Mouse (Mus musculus) MEL (cell line): ENCODE data around the gene Gramd4.

Experiments
- ETS1 ChIP-seq: IDR thresholded peaks from 2 replicates; pipeline ENCODE4 v1.6.1; 2012; ENCODE audit warnings: low read depth, mild to moderate bottlenecking, inconsistent platforms, low read length, improper control_type of control experiment, moderate library complexity
- GATA1 ChIP-seq: IDR thresholded peaks from 2 replicates; pipeline ENCODE4 v1.6.1; 2011; ENCODE audit warnings: low read depth, low read length, improper control_type of control experiment
- JUND ChIP-seq: IDR thresholded peaks from 2 replicates; pipeline ENCODE4 v1.6.1; 2011; ENCODE audit warnings: low read depth, mild to moderate bottlenecking, improper control_type of control experiment, low read length
- POLR2A ChIP-seq, 2 experiments: IDR thresholded peaks; 2 replicates each; pipeline ENCODE4 v1.6.1; 2011 to 2012; ENCODE audit warnings: low read length in 2 of 2, mild to moderate bottlenecking in 2 of 2, control low read depth in 1 of 2, improper control_type of control experiment in 1 of 2, low read depth in 1 of 2, moderate library complexity in 1 of 2; ENCODE audit not compliant: control insufficient read depth in 1 of 2, insufficient read depth in 1 of 2, poor library complexity in 1 of 2
- ZMIZ1 ChIP-seq: IDR thresholded peaks from 2 replicates; pipeline ENCODE4 v1.6.1; 2012; ENCODE audit warnings: low read depth, mild to moderate bottlenecking, inconsistent platforms, low read length, improper control_type of control experiment, moderate library complexity

DNA sequence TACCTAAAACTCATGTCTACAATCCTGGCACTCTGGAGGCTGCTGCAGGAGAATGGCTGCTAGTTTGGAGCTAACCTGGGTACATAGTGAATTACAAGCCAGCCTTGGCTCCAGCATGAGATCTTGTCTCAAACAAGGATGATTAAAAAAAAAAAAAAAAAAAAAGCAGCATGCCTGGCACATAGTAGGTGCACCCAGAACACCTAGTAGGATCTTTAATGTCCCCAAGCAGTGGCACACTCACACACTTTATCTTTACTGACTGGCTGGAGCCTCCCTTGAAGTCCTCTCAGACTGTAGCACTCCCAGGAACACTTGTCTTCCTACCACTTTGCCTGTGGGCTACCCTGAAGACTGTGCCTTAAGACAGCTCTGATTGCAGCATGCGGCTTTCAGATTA lies 22.9 kb downstream of the Gramd4 start:
- no peak for TF ChIP-seq JUND
- TF ChIP-seq POLR2A (IDR thresholded peaks at IDR 0.05; ENCODE audit: control insufficient read depth in 1 of 2, insufficient read depth in 1 of 2, low read depth in 1 of 2, low read length in 2 of 2, poor library complexity in 1 of 2), result no peak
- TF ChIP-seq ETS1, result no peak
- TF ChIP-seq GATA1, result no peak
- no peak for TF ChIP-seq ZMIZ1
